Mouse (Mus musculus) stomach, embryonic 14.5 days (tissue): ENCODE measurements around the gene Tmem104. TPM values are rescaled to one million over a fixed set of nuclear protein-coding genes. Genes with fewer than 3 reads are reported as not detected.

Source experiments
- ATAC-seq: fragments of 200-750 bp; cut with Nextera tagmentation; 2 replicates; pipeline ENCODE4 v1.8.0; 2017; ENCODE audit warnings: low read depth, moderate TSS enrichment; ENCODE audit not compliant: insufficient number of reproducible peaks, insufficient read depth, low FRiP score
- H3K27ac ChIP-seq: fragments of 300-500 bp; sonication (generic); 2 replicates; pipeline ENCODE4 v1.5.1; 2014; ENCODE audit warnings: mild to moderate bottlenecking, low read length, moderate library complexity, mixed read lengths
- H3K27me3 ChIP-seq: fragments of 300-500 bp; sonication (generic); 2 replicates; pipeline ENCODE4 v1.6.1; 2014; ENCODE audit warnings: low read length, control low read depth, mixed read lengths; ENCODE audit not compliant: control insufficient read depth, insufficient read depth
- H3K36me3 ChIP-seq: fragments of 300-500 bp; sonication (generic); 2 replicates; pipeline ENCODE4 v1.6.1; 2014; ENCODE audit warnings: mild to moderate bottlenecking, control low read depth, low read length, moderate library complexity, mixed read lengths; ENCODE audit not compliant: control insufficient read depth, insufficient read depth
- H3K4me1 ChIP-seq: fragments of 300-500 bp; sonication (generic); 2 replicates; pipeline ENCODE4 v1.6.1; 2014; ENCODE audit warnings: low read length, control low read depth, mixed read lengths; ENCODE audit not compliant: control insufficient read depth, insufficient read depth
- H3K4me2 ChIP-seq: fragments of 300-500 bp; sonication (generic); replicated peaks from 2 replicates; pipeline ENCODE4 v1.6.1; 2014; ENCODE audit warnings: low read depth, low read length, control low read depth
- H3K4me3 ChIP-seq: fragments of 300-500 bp; sonication (generic); 2 replicates; pipeline ENCODE4 v1.5.1; 2014; ENCODE audit warnings: low read depth, low read length, control low read depth
- H3K9ac ChIP-seq: fragments of 300-500 bp; sonication (generic); replicated peaks from 2 replicates; pipeline ENCODE4 v1.6.1; 2014; ENCODE audit warnings: low read depth, mild to moderate bottlenecking, control low read depth, low read length, moderate library complexity, mixed read lengths
- H3K9me3 ChIP-seq: fragments of 300-500 bp; sonication (generic); 2 replicates; pipeline ENCODE4 v1.6.1; 2016; ENCODE audit warnings: low read depth, low read length, control low read depth; ENCODE audit not compliant: control insufficient read depth
- WGBS: fragments of 180-500 bp; shearing (Covaris S2); extraction: QIAGEN DNeasy Blood & Tissue Kit; methylation state at CpG from one replicate; pipeline ENCODE4 v1.1.7; 2014; 5-methylcytosine and 5-hydroxymethylcytosine counted together
- polyA plus RNA-seq: library from polyadenylated mRNA; unstranded; fragments of >200 nt; fragmentation: Nextera tagmentation; extraction: Ambion mirVana; gene quantifications from 2 replicates; pipeline ENCODE4 v1.2.1, GENCODE M21; 2014

Tmem104 gene
- polyA plus RNA-seq, 1 experiment from 2014 or later, result 10.5 TPM

DNA sequence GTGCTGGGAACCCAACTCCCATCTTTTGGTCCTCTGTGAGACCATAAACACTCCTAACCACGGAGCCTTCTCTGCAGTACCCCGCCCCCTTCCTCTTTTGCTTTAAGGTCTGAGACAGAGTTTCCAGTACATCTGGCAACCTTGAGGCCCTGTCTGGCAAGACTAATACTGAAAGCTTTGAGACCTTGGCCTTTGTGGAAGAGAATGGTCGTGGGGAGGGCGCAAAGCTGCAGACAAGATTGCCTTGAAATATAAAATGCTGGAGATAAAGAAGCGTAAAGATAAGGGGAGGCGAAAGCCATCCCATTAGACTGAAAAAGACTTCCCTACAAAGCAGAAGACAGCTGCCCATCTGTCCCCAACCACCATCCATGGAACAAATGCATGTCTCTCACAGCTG lies 88.2 kb downstream of the Tmem104 start:
- ATAC-seq, result no peak
- no peak overlapping the region for H3K4me2 ChIP-seq
- WGBS, result 80% methylated on average over 6 of the region's 6 CpGs

DNA sequence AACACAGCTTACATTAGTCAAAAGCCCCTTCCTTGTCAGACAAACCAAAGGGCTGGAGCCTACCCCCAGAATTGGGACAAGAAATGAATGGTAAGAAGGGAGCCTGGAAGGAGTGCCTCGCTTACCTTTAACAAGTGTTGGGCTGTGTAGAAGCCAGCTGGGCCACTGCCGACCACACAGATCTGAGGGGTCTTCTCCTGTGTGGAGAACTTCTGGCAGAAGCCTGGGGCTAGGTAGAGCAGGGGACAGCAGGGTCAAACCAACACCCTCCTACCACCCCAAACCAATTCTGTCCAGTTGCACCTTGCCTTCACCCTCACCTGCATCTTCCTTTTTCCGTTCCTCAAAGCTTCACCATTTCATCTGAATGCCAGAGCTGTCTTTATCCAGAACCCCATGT lies 88.7 kb downstream of the Tmem104 start:
- peak overlapping the region; percentile 34; the same call in 1 of the 2 replicates for H3K9ac ChIP-seq
- H3K27ac ChIP-seq, result no peak overlapping the region
- H3K4me2 ChIP-seq, result peak overlapping the region; percentile 81
- WGBS, result 54% methylated on average over 3 of the region's 3 CpGs
- ATAC-seq, result no peak
- H3K27me3 ChIP-seq, result no peaks in the 10 kb centered on the region
- H3K4me3 ChIP-seq, result peak overlapping the region; percentile 50
- H3K9me3 ChIP-seq, result no peaks in the 10 kb centered on the region
- peaks cover 7% of the 10 kb centered on the region; the same call in 1 of the 2 replicates for H3K4me1 ChIP-seq
- H3K36me3 ChIP-seq, result no peaks in the 10 kb centered on the region

More for the DNA sequence above, 88.2 kb downstream of the Tmem104 start:
- no peaks in the 10 kb centered on the region for H3K27me3 ChIP-seq
- H3K9ac ChIP-seq, result no peak overlapping the region
- H3K9me3 ChIP-seq, result no peaks in the 10 kb centered on the region
- H3K36me3 ChIP-seq, result no peaks in the 10 kb centered on the region
- no peak overlapping the region for H3K4me3 ChIP-seq
- peaks cover 7% of the 10 kb centered on the region; the same call in 1 of the 2 replicates for H3K4me1 ChIP-seq
- H3K27ac ChIP-seq, result no peak overlapping the region

DNA sequence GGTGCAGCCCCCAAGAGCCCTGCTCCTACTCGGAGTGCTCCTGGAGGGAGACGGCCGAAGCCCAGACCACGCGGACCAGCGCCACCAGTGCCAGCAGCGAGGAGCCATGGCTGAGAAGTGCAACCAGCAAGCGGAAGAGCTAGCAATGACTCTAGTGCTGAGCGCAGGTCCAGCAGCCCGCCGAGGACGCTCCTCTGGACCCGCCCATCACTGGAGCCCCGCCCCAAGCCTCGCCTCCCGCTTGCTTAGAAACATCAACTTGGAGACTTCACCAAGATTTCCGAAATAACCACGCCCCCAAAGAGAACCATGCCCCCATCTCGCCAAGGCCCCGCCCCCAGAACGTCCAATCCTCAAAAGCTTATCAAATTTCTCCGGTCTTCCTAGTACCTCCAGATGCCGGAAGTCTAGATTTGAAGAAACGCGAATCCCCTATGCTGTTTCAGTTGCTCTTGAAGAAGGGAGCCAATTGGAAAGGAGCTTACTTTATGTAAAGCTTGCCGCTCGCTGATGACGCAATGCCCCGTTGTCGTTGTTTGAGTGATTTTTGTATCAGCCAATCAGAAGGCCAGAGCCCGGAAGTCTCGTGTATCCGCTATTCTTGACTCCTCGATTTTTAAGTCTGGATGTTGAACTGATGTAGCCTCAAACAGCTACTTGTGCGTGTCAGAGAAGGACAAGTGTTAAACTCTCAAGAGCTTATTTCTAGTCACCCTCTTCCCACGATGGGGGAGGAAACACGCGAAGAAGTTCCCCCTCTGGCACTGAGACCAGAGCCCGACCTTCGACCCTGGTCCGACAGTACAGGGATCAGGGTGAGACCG lies 89.7 kb downstream of the Tmem104 start, which contains the start of gene Fdxr:
Gene Fdxr, minus strand, starts transcription at position 271 of the 824 bp plus-strand sequence.
- under 1% methylated on average over 42 of the region's 42 CpGs for WGBS
- Histone ChIP-seq H3K9me3 (no peaks in the 10 kb centered on the region), H3K4me3 (peak within 1 kb of the TSS; percentile 50), H3K36me3 (no peaks in the 10 kb centered on the region), H3K4me2 (peak within 1 kb of the TSS; percentile 81), H3K4me1 (peaks cover 7% of the 10 kb centered on the region; the same call in 1 of the 2 replicates), H3K27ac (peak within 1 kb of the TSS; percentile 80), H3K9ac (peak within 1 kb of the TSS; percentile 38; the same call in 1 of the 2 replicates), H3K27me3 (no peaks in the 10 kb centered on the region)
- peak; percentile 96 for ATAC-seq

DNA sequence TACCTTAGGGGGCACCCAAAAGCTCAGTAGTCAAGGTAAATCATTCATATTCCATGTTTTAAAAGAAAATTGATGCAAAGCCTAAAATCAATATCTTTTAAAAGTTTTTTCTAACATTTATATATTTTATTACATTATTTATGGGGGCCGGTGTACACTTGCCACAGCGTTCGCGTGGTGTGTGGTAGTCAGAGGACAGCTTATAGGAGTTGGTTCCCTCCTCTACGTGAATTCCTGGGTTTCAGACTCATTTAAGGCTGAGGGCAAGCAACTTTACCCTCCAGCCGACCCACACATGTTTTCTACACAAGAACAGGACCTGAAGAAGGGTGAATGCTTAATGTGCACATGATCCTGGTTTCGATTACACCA lies 90.3 kb downstream of the Tmem104 start:
- Histone ChIP-seq H3K4me2 (peak overlapping the region; percentile 69), H3K27ac (peak overlapping the region; percentile 80), H3K36me3 (no peaks in the 10 kb centered on the region), H3K9me3 (no peaks in the 10 kb centered on the region), H3K9ac (peak overlapping the region; percentile 38; the same call in 1 of the 2 replicates), H3K4me3 (peak overlapping the region; percentile 50), H3K27me3 (no peaks in the 10 kb centered on the region), H3K4me1 (peaks cover 7% of the 10 kb centered on the region; the same call in 1 of the 2 replicates)
- 21% methylated on average over 7 of the region's 7 CpGs for WGBS
- no peak for ATAC-seq

DNA sequence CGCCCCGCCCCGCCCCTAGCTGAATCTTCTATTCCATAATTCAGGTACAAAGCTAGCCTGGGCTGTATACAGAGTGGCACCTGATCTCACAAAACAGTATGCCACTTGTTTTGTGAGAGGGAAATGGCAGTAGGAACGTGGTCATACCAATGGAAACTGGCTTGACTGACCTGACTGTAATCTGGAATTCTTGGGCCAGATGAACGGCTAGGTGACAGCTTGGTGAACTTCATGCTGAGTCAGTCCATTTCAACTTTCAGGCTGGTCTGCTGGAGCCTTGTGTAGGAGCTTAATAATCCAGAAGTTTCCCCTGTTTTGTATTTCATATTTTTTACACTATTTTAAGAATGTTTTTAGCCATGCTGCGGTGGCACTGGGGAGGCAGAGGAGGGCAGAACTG lies 90.9 kb downstream of the Tmem104 start:
- H3K36me3 ChIP-seq, result no peaks in the 10 kb centered on the region
- ATAC-seq, result no peak
- H3K4me3 ChIP-seq, result peak overlapping the region; percentile 50; the same call in 1 of the 2 replicates
- no peak overlapping the region for H3K27ac ChIP-seq
- 69% methylated on average over 6 of the region's 6 CpGs for WGBS
- no peaks in the 10 kb centered on the region for H3K27me3 ChIP-seq
- H3K4me2 ChIP-seq, result peak overlapping the region; percentile 69
- no peak overlapping the region for H3K9ac ChIP-seq
- H3K9me3 ChIP-seq, result no peaks in the 10 kb centered on the region
- peaks cover 7% of the 10 kb centered on the region; the same call in 1 of the 2 replicates for H3K4me1 ChIP-seq

DNA sequence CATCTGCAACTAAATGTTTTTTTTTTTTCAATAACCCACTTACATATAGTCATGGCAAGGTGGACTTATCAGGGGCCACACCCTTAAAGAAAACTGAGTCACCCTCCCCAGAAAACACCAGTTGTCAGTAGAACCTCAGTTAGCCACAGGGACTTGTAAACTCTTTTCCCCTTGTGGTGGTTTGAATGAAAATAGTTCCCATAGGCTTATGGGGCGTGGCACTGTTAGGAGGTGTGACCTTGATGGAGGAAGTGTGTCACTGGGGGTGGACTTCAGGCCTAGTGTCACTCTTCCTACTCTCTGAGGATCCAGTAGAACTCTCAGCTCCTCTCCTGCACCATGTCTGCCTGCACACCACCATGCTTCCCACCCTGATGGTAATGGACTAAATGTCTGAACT lies 92.4 kb downstream of the Tmem104 start:
- Histone ChIP-seq H3K4me1 (peaks cover 7% of the 10 kb centered on the region; the same call in 1 of the 2 replicates), H3K4me3 (no peak overlapping the region), H3K9me3 (no peaks in the 10 kb centered on the region), H3K9ac (no peak overlapping the region), H3K36me3 (no peaks in the 10 kb centered on the region), H3K27me3 (no peaks in the 10 kb centered on the region), H3K27ac (no peak overlapping the region), H3K4me2 (no peak overlapping the region)
- no peak for ATAC-seq
- WGBS, result 48% methylated on average over 1 of the region's 1 CpGs

DNA sequence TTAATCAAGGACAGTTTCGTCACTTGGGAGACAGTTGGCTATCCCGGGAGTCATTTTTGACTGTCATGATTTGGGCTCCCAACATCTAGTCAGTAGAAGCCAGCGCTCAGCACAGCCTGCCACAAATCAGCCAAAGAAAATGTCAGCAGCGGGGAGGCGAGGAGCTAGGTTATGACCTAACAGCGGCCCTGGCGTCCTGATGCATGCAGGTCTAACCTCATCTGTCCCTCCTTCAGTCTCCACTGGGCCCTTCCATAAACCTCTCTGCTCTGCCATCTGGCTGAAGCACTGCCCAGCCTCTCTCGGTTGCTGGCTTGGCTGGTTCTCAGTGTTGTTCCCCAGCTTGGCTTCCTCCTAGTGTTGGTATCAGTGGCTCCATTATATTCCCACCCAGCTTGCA lies 95.0 kb downstream of the Tmem104 start:
- ATAC-seq, result no peak
- H3K27me3 ChIP-seq, result no peaks in the 10 kb centered on the region
- H3K27ac ChIP-seq, result no peak overlapping the region; the same call in 1 of the 2 replicates
- H3K9me3 ChIP-seq, result no peaks in the 10 kb centered on the region
- no peak overlapping the region for H3K4me3 ChIP-seq
- H3K36me3 ChIP-seq, result no peaks in the 10 kb centered on the region
- H3K4me2 ChIP-seq, result no peak overlapping the region
- no peak overlapping the region for H3K9ac ChIP-seq
- peaks cover 3% of the 10 kb centered on the region; the same call in 1 of the 2 replicates for H3K4me1 ChIP-seq
- WGBS, result 67% methylated on average over 8 of the region's 8 CpGs

DNA sequence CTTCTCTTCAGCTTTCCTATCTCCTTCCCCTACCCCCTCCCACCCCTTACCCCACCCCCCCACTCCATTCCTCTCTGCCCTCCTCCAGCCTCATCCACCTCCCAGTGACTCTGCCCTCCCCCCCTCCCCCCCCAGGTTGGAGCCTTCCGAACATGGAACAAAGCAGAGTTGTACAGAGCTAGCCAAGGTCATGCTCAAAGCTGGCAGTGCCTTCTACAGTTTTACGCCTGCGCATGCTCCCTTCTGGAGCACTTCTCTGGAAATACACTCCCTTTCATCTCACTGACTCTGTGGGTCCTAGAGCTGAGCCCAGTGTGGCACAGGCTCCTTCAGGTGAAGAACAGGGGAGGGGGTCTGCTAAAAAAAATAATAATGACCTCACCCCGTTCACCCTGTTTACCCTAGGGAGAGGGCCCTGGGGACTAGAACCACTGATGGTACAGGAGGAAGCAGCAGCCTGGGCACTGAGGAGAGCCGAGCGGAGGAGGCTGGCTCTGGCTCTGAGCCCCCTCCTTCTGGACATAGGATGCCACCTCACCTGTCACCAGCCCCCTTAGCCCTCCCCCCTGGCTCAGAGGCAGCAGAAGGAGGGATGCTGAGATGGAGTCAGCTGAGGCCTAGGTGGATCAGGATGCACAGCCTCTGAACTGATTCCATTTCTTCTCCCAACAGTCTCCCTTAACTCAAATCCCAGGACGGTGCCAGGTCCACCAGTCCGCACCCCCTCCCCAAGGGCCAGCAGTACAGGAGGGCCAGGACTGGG lies 95.6 kb downstream of the Tmem104 start:
- Histone ChIP-seq H3K36me3 (no peaks in the 10 kb centered on the region), H3K9ac (no peak overlapping the region), H3K4me2 (no peak overlapping the region), H3K4me3 (no peak overlapping the region), H3K4me1 (no peaks in the 10 kb centered on the region), H3K9me3 (no peaks in the 10 kb centered on the region), H3K27ac (no peak overlapping the region; the same call in 1 of the 2 replicates), H3K27me3 (no peaks in the 10 kb centered on the region)
- 0 out of 2 replicates have a peak, but pooled peaks have one; percentile 20 for ATAC-seq
- 78% methylated on average over 8 of the region's 8 CpGs for WGBS
